Mouse (Mus musculus) liver, embryonic 11.5 days (tissue): ENCODE results near the gene Arhgef15. TPM values are rescaled to one million over a fixed set of nuclear protein-coding genes. Genes with fewer than 3 reads are reported as not detected.

Experiments
- ATAC-seq: fragments of 200-750 bp; cut with Nextera tagmentation; replicated peaks from 2 replicates; pipeline ENCODE4 v1.8.0; 2017; ENCODE audit warnings: moderate number of reproducible peaks, mild to moderate bottlenecking, moderate TSS enrichment, moderate library complexity; ENCODE audit not compliant: low FRiP score
- DNase-seq: peaks from one replicate; pipeline ENCODE4 v3.0.0-alpha.2; 2017; ENCODE audit warnings: low spot score
- H3K27ac ChIP-seq: fragments of 300-500 bp; sonication (generic); 2 replicates; pipeline ENCODE4 v1.5.1; 2014; ENCODE audit warnings: mild to moderate bottlenecking, low read depth, low read length, control low read depth
- H3K27me3 ChIP-seq: fragments of 300-500 bp; sonication (generic); replicated peaks from 2 replicates; pipeline ENCODE4 v1.6.1; 2014; ENCODE audit warnings: low read length, mixed read lengths; ENCODE audit not compliant: control insufficient read depth, insufficient read depth
- H3K36me3 ChIP-seq: fragments of 300-500 bp; sonication (generic); 2 replicates; pipeline ENCODE4 v1.6.1; 2014; ENCODE audit warnings: mild to moderate bottlenecking, low read length, moderate library complexity, mixed read lengths; ENCODE audit not compliant: control insufficient read depth, insufficient read depth
- H3K4me1 ChIP-seq: fragments of 300-500 bp; sonication (generic); replicated peaks from 2 replicates; pipeline ENCODE4 v1.6.1; 2014; ENCODE audit warnings: low read length, mixed read lengths; ENCODE audit not compliant: control insufficient read depth, insufficient read depth
- H3K4me2 ChIP-seq: fragments of 300-500 bp; sonication (generic); 2 replicates; pipeline ENCODE4 v1.6.1; 2014; ENCODE audit warnings: mild to moderate bottlenecking, control low read depth, moderate library complexity
- H3K4me3 ChIP-seq: fragments of 300-500 bp; sonication (generic); 2 replicates; pipeline ENCODE4 v1.5.1; 2014; ENCODE audit warnings: low read depth, low read length, control low read depth
- H3K9ac ChIP-seq: fragments of 300-500 bp; sonication (generic); 2 replicates; pipeline ENCODE4 v1.6.1; 2014; ENCODE audit warnings: low read depth, low read length, control low read depth
- H3K9me3 ChIP-seq: fragments of 300-500 bp; sonication (generic); 2 replicates; pipeline ENCODE4 v1.6.1; 2016; ENCODE audit warnings: low read length, inconsistent platforms, mixed read lengths; ENCODE audit not compliant: control insufficient read depth
- WGBS: fragments of 180-500 bp; shearing (Covaris S2); extraction: QIAGEN DNeasy Blood & Tissue Kit; methylation state at CpG from one replicate; pipeline ENCODE4 v1.1.7; 2014; 5-methylcytosine and 5-hydroxymethylcytosine counted together
- polyA plus RNA-seq: library from polyadenylated mRNA; unstranded; fragments of >200 nt; fragmentation: Nextera tagmentation; extraction: Ambion mirVana; gene quantifications from 2 replicates; pipeline ENCODE4 v1.2.1, GENCODE M21; 2014

Gene Arhgef15
- polyA plus RNA-seq, 1 experiment from 2014 or later, result 6.8 TPM

- Histone ChIP-seq H3K9ac (no peak overlapping the region), H3K4me1 (peaks cover 12% of the 10 kb centered on the region), H3K27ac (no peak overlapping the region), H3K27me3 (no peaks in the 10 kb centered on the region), H3K9me3 (no peaks in the 10 kb centered on the region), H3K4me2 (no peak overlapping the region), H3K4me3 (no peak overlapping the region), H3K36me3 (peaks cover 45% of the 10 kb centered on the region)
- 78% methylated on average over 3 of the region's 3 CpGs for WGBS
- DNase-seq, result no peak
- ATAC-seq, result no peak
Observed at GRCm38 (mm10) chr11:68905138-68905531, 52.1 kb downstream of the Arhgef15 start.

- Histone ChIP-seq H3K4me1 (peaks cover 12% of the 10 kb centered on the region), H3K27me3 (no peaks in the 10 kb centered on the region), H3K9ac (no peak overlapping the region), H3K36me3 (peaks cover 45% of the 10 kb centered on the region), H3K4me2 (no peak overlapping the region; the same call in 1 of the 2 replicates), H3K27ac (no peak overlapping the region), H3K4me3 (no peak overlapping the region), H3K9me3 (no peaks in the 10 kb centered on the region)
- DNase-seq (no peak), ATAC-seq (no peak)
- 87% methylated on average over 8 of the region's 8 CpGs for WGBS
Observed at GRCm38 (mm10) chr11:68904375-68905137, 52.7 kb downstream of the Arhgef15 start.

- H3K27ac ChIP-seq, result no peak overlapping the region
- peaks cover 45% of the 10 kb centered on the region for H3K36me3 ChIP-seq
- WGBS, result 83% methylated on average over 2 of the region's 2 CpGs
- H3K4me1 ChIP-seq, result peaks cover 17% of the 10 kb centered on the region
- H3K4me3 ChIP-seq, result peak overlapping the region; percentile 64
- no peaks in the 10 kb centered on the region for H3K9me3 ChIP-seq
- DNase-seq (no peak), ATAC-seq (no peak)
- peak overlapping the region; percentile 91; the same call in 1 of the 2 replicates for H3K4me2 ChIP-seq
- no peaks in the 10 kb centered on the region for H3K27me3 ChIP-seq
- H3K9ac ChIP-seq, result no peak overlapping the region
Observed at GRCm38 (mm10) chr11:68903775-68904174, 53.5 kb downstream of the Arhgef15 start.

- Histone ChIP-seq H3K4me3 (peak overlapping the region; percentile 64), H3K36me3 (peaks cover 45% of the 10 kb centered on the region), H3K9ac (peak overlapping the region; percentile 77), H3K27me3 (no peaks in the 10 kb centered on the region), H3K9me3 (no peaks in the 10 kb centered on the region), H3K27ac (peak overlapping the region; percentile 79), H3K4me2 (peak overlapping the region; percentile 91), H3K4me1 (peaks cover 27% of the 10 kb centered on the region)
- no peak for DNase-seq
- no peak for ATAC-seq
- 70% methylated on average over 5 of the region's 5 CpGs for WGBS
Observed at GRCm38 (mm10) chr11:68902823-68903222, 54.5 kb downstream of the Arhgef15 start.

GRCm38 (mm10) chr11:68902367-68902766 is 54.9 kb downstream of the Arhgef15 start:
- WGBS, result 1% methylated on average over 11 of the region's 11 CpGs
- Histone ChIP-seq H3K4me2 (peak overlapping the region; percentile 91), H3K9ac (peak overlapping the region; percentile 77), H3K4me3 (peak overlapping the region; percentile 64), H3K27me3 (no peaks in the 10 kb centered on the region), H3K9me3 (no peaks in the 10 kb centered on the region), H3K4me1 (peaks cover 27% of the 10 kb centered on the region), H3K27ac (peak overlapping the region; percentile 79), H3K36me3 (peaks cover 45% of the 10 kb centered on the region)
- DNase-seq, result no peak
- no peak for ATAC-seq

- peak overlapping the region; percentile 91 for H3K4me2 ChIP-seq
- peaks cover 30% of the 10 kb centered on the region for H3K4me1 ChIP-seq
- ATAC-seq, result no peak
- no peaks in the 10 kb centered on the region for H3K9me3 ChIP-seq
- peak overlapping the region; percentile 79 for H3K27ac ChIP-seq
- DNase-seq, result no peak
- peaks cover 44% of the 10 kb centered on the region for H3K36me3 ChIP-seq
- no peaks in the 10 kb centered on the region for H3K27me3 ChIP-seq
- under 1% methylated on average over 10 of the region's 10 CpGs for whole genome bisulfite sequencing
- peak overlapping the region; percentile 77 for H3K9ac ChIP-seq
- peak overlapping the region; percentile 64 for H3K4me3 ChIP-seq
Observed at GRCm38 (mm10) chr11:68902047-68902364, 55.3 kb downstream of the Arhgef15 start.

- under 1% methylated on average over 52 of the region's 52 CpGs for WGBS
Observed at GRCm38 (mm10) chr11:68901351-68902046, 55.8 kb downstream of the Arhgef15 start, which contains the start of gene Rpl26. Gene Rpl26, plus strand, starts transcription at chr11:68901583.

GRCm38 (mm10) chr11:68900519-68901350 is 56.5 kb downstream of the Arhgef15 start:
- no peaks in the 10 kb centered on the region for H3K27me3 ChIP-seq
- H3K9me3 ChIP-seq, result no peaks in the 10 kb centered on the region
- peak overlapping the region; percentile 75 for H3K4me2 ChIP-seq
- peaks cover 32% of the 10 kb centered on the region for H3K36me3 ChIP-seq
- peak overlapping the region; percentile 64 for H3K9ac ChIP-seq
- DNase-seq (no peak), ATAC-seq (no peak)
- WGBS, result 31% methylated on average over 31 of the region's 31 CpGs
- H3K4me3 ChIP-seq, result peak overlapping the region; percentile 64
- H3K4me1 ChIP-seq, result peaks cover 31% of the 10 kb centered on the region
- 0 out of 2 replicates have a peak overlapping the region, but pooled peaks have one; percentile 33 for H3K27ac ChIP-seq

More at GRCm38 (mm10) chr11:68901351-68902046, 55.8 kb downstream of the Arhgef15 start, which contains the start of gene Rpl26:
- H3K9ac ChIP-seq, result peak within 1 kb of the TSS; percentile 77
- peak within 1 kb of the TSS; percentile 79 for H3K27ac ChIP-seq
- DNase-seq, result peak; percentile 99
- H3K4me1 ChIP-seq, result peaks cover 31% of the 10 kb centered on the region
- H3K9me3 ChIP-seq, result no peaks in the 10 kb centered on the region
- ATAC-seq, result peak; percentile 75
- peak within 1 kb of the TSS; percentile 91 for H3K4me2 ChIP-seq
- peak within 1 kb of the TSS; percentile 64 for H3K4me3 ChIP-seq
- H3K27me3 ChIP-seq, result no peaks in the 10 kb centered on the region
- H3K36me3 ChIP-seq, result peaks cover 39% of the 10 kb centered on the region
